Mouse (Mus musculus) testis, postnatal 14 days (tissue): ENCODE measurements around the gene Dusp19.
A peak's percentile ranks its signal among the peaks of the same experiment; 100 is the strongest.

Experiments
- DNase-seq: peaks from one replicate; pipeline ENCODE4 v3.0.0; 2021; ENCODE audit warnings: low spot score

Gene Dusp19

DNA sequence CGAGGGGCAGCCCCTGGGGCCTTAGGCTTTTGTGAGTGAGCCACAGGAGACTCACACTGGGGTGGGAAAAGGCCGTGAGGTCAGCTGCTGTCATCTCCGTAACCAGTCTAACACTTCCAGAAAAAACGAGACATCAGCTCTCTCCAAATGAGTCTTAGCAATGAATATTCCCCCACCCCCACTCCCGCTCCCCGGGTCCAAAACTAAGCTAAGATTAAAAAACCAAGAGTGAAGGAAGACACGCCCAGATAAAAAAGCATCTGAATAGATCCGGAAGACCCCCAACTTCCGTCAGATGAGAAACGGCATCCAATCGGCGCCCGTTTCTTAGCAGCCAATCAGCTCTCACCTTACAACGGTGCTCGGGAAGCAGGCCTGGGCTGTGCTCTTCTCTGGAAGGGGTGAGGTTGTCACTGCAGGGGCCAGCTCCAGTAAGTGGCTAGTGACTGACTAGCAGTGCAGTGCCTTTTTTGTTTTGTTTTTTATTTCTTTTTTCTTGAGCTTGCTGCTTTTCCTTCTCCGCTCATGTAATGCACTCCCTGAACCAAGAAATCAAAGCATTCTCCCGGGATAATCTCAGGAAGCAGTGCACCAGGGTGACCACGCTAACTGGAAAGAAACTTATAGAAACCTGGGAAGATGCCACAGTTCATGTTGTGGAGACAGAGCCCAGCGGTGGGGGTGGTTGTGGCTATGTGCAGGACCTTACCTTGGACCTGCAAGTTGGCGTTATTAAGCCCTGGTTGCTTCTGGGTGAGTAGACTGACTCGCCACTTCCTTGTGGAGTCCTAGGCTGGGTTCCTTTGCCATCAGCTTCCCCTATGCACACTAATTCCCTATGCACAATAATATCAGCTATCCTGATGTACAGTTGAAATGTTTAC, at the start of gene Dusp19, which contains the start of gene Nup35:
Gene Dusp19, plus strand, starts transcription at position 192 of the 884 bp plus-strand sequence.
Gene Nup35, plus strand, starts transcription at position 383 of the 884 bp plus-strand sequence.
- DNase-seq: peak; percentile 90

DNA sequence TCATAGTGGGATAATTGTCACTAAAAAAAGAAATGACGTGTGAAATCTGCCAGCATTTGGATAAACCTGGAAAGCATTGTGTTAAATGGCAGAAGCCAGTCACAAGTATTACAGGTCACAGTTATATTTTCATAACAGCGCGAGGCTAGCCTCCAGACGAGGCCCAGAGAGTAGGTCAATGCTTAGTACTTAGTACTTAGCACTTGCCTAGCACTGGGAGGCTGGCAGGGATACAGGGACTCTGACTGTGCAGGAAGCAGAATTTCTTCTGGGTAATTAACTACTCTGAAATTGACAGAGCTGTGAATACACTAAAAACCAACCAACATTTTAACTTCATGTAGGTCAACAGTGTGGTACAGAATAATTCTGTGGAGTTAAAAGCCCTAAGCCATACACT, 49.4 kb upstream of the Dusp19 start:
- no peak for DNase-seq

DNA sequence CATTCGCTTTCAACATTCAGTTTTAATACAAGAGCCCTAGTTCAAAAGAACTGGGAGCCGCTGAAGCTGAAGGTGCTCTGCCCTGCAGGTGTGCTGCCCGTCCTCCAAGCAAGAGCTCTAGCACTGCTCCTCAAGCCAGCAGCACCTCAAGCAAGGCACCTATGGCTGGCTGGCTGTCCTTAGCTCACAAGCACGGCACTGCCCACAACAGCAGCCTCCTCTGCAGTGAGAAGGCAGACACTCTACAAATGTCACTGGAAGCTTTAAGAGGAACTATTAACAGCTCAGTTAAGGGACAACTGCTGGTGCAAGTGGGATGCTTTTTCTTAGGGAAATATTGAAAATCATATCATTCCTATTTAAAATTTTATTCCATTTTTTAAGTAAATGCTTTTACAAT, 46.2 kb upstream of the Dusp19 start:
- DNase-seq: no peak

DNA sequence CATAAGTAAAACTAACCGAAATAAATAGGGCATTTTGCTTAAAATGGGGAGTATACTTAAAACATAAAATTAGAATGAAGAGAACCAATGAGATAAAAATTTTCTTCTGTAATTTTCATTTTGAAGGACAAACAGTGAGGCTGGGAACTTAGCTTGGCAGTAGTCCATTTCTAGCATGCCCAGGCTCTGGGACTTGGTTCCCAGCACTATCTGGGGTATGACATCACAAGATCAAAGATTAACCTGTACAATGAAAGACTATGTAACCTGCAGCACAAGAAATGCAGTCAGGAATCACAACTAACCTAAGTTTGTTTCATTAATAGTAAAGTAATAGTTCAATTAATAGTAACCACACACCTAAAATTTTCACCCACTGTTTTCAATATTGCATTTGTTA, 39.6 kb upstream of the Dusp19 start:
- no peak for DNase-seq

DNA sequence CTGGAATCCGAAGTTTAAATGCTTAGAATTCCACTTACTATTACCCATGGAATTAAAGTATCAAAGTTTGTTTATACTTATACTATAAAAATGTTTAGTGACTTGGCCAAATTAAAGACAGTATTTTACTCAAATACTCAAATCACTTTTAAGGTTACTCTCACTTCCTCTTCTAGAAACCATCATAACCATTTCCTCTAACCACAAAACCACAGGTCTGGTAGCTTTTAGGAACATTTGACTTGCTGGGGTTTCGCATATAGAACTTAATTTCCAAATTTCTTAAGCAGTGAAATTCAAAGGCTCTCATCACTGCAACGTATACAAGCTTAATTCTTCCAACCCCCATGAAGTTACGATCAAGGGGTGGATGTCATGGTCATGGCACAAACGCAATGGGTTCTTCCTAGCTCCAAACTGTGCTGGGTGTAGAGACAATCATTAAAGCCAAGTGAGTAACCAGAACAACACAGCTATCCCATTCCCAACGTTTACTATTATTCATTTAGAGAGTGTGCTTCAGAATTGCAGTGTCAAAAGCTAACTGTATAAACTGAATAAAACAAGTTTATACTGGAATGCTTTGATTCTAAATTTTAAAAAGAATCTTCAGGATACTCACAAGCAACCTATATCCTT, 37.5 kb upstream of the Dusp19 start:
- no peak for DNase-seq

DNA sequence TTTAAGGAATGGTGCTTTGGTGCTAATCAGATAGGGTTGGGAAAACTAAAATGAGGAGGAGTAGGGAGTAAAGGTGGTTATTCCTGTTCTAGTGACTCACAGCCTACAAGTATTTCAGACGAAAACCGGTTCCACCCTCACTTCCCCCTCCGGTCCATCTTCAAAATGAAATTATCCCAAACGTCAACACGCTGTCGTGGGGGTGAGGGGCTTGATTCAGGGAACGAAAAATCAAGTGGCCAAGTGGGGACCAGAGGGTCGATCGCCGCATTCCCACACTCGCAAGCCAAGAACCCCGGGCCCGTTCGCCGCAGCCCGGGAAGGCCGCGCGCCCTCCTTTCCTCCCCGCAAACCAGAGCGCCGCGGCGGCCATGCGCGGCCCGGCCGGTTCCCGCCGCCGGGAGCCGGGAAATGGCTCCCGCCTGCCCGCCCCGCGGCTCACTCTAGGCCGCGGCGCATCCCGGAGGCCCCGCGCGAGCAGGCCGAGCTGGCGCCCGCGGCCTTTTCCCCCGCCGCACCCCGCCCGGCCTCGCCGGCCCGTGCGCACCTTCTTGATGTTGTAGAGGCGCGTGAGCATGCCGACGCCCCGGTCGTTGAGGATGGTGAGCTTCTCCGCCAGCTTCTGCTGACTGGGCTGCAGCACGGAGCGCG, 36.4 kb upstream of the Dusp19 start:
- no peak for DNase-seq

DNA sequence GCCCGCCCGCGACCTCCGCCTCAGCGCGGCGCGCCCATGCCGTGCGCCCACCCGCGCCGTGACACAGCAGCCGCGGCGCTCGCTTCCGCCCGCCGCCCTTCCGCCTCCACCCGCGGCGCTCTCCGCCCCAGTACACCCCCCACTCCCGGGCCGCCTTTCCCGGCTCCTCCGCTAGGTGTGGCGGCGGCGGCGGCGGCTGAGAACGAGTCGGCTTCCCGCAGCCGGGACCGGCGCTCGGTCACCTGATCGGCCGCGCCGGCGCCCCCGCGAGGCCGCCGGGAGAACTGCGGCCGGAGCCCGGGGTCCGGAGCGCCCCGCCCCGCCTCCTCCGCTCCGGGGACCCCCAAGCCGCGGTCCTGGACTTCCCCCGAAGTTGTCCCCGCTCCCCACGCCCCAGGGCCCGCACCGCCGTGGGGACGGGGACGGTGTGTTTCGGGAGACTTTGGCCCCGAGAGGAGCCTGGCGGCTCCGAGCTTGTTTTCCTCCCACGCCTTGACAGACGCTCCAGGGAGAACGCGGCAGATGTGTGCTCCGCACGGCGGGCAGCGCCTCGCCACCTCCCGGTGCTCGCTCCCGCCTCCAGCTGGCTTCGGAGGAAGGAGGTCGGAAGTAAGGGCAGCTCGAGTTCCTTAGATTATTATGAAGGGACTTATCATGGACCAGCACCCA, 35.7 kb upstream of the Dusp19 start, which contains the start of gene Nckap1:
Gene Nckap1, minus strand, starts transcription at position 338 of the 669 bp plus-strand sequence.
- peak; percentile 82 for DNase-seq

DNA sequence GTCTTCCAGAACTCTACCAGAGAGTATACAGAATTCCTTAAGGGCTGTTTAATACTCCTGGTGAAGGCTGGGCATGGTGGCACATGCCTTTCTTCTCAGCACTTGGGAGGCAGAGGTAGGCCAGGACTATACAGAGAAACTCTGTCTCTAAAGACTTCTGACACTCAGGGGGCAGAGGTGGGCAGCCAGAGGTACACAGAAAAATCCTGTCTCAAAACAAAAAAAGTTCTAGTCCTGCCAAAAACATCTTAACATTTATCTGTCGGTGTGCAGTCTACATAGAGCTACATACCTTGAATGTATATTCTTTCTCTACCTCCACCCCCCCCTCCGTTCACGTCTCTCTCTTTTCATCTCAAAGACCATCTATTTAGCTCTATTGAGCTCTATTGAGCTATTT, 34.5 kb upstream of the Dusp19 start:
- DNase-seq: no peak

DNA sequence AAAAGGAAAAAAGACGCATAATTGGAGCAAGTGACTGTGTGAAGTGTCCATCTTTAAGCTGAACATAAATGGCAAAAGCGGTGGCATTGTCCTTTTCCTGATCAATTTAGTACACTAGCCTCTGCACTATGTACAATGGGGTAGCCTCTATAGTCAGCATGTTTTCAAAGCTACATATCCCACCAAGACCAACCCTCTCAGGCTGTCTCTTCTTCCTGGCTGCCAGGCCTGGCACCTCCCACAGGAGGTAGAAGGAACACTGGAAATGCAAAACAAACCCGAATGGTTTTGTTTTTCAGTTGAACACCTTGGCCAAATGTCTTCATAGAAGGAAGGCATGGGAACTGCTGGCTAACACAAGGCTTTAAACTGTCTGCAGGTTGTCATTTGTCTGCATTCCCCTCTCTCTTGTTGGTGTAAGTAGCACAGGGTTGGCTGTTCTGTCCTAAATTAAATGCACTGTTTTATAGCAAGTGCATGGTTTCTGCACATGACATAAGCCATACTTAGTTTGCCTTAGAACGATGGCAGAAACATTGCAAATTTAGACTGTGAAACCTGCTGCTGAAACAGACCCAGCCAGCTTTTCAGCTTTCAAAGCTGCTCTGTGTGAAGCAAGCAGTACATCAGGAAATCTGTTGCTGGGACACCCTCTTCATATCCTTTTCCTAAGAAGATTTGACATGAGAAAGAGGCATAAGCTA, 22.5 kb upstream of the Dusp19 start:
- no peak for DNase-seq

DNA sequence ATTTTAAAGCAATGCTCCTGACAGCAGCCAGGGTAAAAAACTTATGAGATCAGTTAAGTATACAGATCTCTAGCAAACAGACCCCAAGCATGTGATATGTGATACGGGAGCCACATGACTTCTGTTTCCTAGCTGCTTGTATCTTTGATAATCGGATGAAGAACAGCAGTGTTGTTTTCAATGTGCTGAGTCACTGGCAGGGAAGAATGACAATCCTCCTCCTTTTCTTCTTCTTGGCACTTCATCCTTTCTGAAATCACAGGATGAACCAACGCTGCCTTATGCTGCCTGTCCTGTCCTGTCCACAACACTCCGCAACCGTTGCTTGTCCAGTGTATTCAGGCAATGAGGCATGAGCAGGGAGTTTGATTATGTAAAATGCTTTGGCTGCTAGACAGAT, 19.9 kb upstream of the Dusp19 start:
- DNase-seq: no peak

DNA sequence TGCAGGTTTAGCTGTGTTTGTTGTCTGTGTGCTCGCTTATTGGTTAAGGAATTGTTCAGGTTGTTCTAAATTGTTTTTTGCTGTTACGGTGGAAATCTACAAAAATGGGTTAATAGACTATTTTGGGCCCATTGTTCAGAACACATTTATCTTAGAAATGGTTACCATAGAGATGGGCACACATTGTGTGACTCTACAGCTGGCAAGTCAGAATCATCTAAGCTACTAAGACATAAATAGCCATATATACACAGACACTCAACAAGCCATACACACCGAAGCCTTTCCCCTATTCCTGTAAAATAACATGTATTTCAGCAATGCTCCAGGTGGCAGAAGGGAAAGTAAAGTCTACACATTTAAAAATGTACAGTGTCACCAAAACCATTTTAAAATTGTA, 17.0 kb upstream of the Dusp19 start:
- DNase-seq: no peak

DNA sequence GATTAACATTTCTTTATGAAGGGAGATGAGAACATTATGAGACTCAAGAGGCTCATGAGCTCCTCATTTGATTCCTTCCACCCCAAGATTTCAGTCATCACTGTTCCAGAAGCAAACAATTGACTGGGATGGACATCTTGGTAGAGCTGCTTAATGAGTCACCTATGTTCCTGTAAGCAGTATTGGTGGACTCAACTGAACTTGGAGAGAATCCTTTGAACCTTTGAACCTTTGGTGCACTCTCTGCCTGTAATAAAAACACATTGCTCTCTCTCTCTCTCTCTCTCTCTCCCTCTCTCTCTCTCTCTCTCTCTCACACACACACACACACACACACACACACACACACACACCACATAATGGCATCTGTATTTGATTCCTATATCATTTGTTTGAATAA, 16.2 kb upstream of the Dusp19 start:
- no peak for DNase-seq

DNA sequence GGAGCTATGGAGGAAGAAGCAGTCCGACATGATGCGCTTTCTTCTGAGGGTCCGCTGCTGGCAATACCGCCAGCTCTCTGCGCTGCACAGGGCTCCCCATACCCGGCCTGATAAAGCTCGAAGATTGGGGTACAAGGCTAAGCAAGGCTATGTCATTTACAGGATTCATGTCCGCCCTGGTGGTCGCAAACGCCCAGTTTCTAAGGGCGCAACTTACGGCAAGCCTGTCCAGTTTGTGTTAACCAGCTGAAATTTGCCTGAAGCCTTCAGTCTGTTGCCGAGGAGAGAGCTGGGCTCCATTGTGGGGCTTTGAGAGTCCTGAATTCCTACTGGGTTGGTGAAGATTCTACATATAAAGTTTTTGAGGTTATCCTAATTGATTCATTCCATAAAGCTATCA, 14.1 kb upstream of the Dusp19 start:
- no peak for DNase-seq

DNA sequence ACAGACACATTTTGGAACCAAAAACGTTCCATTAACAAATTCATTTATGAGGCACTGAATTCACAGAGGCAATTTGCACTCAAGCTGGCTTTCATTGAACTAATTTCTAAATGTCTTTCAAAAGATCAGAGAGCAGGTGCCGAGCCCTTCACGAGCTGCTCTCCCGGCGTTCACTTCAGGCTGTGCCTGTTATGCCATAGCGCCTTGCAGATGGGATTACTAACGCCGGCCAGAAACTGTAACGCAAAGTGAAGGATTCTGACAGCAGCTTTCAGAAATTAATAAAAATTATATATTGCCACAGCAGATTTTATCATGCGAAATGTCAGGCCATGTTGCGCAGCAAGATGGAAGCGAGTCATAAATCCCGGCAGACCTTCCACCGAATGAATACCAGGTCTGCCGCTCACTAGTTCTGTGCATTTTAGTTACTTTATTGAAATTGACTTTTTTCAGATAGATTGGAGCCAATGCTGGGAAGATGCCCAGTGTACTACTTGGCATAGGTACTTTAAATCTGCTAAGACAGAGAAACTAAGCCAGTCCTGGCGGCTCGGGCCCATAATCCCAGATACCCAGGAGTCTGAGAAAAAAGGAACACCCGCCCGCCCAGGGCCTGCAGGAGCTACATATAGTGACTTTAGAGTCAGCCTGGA, 12.9 kb upstream of the Dusp19 start:
- DNase-seq: no peak

DNA sequence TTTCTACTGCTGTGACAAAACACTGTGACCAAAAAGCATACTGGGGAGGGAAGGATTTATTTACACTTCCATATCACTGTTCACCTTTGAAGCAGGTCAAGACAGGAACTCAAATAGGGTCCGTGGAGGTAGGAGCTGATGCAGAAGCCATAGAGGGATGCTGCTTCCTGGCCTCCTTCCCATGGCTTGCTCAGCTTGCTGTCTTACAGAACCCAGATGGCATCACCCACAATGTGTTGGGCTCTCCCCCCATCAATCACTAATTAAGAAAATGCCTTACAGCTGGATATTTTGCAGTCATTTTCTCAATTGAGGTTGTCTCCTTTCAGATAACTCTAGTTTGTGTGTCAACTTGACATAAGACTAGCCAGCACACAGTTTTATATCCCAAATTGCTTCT, 4.6 kb upstream of the Dusp19 start:
- no peak for DNase-seq

DNA sequence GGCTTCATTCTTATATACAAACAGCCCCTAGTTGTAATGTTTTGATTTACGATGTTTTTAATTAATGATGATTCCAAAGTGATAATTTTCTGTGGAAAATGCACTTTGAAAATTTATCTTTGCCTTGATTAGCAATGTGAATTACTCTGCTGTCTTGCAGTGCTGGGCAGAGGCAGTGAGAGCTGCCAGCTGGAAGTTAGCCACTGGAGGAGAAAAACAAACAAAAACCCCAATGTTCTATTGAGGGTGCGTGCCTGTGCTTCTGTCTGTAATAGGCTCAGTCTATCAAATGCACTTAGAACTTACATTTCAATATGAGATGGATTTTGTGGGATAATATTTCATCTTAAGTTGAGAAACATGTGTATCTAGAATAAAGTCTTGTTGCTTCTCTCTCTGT, 4.0 kb upstream of the Dusp19 start:
- no peak for DNase-seq

DNA sequence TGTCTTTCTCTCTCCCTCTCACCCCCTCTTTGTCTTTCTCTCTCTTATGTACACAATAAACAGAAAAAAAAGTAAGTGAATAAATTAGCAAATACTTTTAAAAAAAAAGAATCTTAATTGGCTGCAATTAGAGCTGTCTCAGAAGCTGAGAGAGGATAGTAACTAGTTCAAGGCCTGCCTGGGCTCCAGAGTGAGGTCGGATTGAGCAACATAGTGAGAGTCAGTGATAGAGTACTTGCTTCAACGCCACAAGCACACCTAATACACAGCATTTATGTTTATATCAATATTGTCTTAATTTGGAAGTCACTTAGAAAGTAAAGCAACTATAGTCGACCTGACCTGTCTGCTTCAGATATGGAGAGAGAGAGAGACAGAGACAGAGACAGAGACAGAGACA, 2.1 kb downstream of the Dusp19 start:
- no peak for DNase-seq

DNA sequence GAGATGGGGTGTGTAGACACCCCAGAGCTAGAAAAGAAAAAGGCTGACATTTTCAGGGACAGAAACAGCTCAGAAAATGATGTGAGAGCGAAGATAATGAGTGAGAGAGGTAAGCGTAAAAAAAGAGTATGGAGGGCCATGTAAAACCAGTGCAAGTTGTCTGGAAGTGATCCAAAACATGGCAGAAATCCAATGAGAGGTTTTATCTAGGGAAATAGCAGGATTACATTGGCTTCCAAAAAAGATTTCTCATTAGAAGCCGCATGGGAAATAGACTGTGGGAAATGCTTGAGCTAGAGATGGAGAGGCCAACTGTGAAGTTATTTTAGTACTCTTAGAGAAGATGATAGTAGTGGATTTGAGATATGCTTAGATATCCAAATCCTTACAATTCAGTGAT, 5.1 kb downstream of the Dusp19 start:
- DNase-seq: no peak

DNA sequence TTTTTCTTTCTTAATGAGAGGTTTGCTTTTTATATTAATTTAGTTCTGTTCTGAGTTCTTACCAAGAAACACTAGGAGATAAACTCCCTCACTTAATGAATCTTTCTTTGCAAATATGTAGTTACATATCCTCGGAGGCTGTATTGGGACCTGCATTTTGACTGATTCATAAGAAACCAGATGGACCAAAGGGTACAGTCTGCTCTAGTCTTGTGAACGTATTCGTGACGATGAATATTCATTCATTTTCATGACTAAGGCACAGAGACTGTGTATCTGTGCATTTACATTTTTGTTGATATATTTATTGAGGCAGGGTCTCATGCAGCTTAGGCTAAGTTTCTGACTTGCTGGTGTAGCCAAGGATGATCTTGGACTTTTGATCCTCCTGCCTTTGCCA, 7.7 kb downstream of the Dusp19 start:
- no peak for DNase-seq

DNA sequence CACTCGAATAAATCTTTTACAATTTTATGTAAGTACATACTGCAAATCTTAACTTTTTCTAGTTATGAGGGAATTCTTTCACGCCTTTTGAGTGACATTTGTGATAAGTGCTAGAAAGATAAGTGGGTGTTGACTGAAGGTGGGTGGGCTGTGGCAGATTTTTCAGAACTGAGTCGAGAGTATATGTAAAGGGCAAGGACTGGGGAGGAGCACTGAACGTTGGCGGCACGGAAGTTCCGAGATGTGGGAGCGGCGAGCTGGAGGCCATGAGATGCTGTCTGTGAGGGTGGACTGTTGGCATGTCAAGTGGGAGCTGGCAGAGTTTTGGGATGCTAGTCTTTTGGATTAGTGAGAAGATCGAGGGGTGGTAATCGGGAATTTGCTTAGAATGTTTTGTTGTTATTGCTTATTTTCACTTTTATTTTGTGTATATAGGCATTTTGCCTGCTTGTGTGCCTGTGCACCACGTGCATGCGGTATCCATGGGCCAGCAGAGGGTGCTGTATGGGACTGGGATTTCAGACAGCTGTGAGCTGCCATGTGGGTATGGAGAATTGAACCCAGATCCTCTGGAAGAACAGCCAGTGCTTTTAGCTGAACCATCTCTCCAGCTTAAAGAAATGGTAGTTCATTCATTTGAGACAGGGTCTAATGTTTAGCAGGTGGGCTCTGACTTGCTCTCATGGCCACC, 15.6 kb downstream of the Dusp19 start:
- no peak for DNase-seq
